Mouse (Mus musculus) stomach, embryonic 16.5 days (tissue): ENCODE data around the gene Tnfsfm13. TPM values are rescaled to one million over a fixed set of nuclear protein-coding genes. Genes with fewer than 3 reads are reported as not detected.
A peak's percentile ranks its signal among the peaks of the same experiment; 100 is the strongest.
"Not testable (repeated sequence)": the region's sequence is repeated elsewhere in the genome, so short reads cannot be mapped to it uniquely, and the experiment has no call there.

Source experiments
- ATAC-seq: fragments of 200-750 bp; cut with Nextera tagmentation; 2 replicates; pipeline ENCODE4 v1.8.0; 2017; ENCODE audit warnings: moderate number of reproducible peaks, moderate TSS enrichment; ENCODE audit not compliant: insufficient read depth, low FRiP score
- H3K27ac ChIP-seq: fragments of 300-500 bp; sonication (generic); 2 replicates; pipeline ENCODE4 v1.5.1; 2014; ENCODE audit warnings: low read length
- H3K27me3 ChIP-seq: fragments of 300-500 bp; sonication (generic); 2 replicates; pipeline ENCODE4 v1.6.1; 2014; ENCODE audit warnings: low read length, control low read depth, mixed read lengths; ENCODE audit not compliant: control insufficient read depth, insufficient read depth
- H3K36me3 ChIP-seq: fragments of 300-500 bp; sonication (generic); 2 replicates; pipeline ENCODE4 v1.6.1; 2014; ENCODE audit warnings: low read length; ENCODE audit not compliant: control insufficient read depth, insufficient read depth
- H3K4me1 ChIP-seq: fragments of 300-500 bp; sonication (generic); 2 replicates; pipeline ENCODE4 v1.6.1; 2014; ENCODE audit warnings: low read length, control low read depth, mixed read lengths; ENCODE audit not compliant: control insufficient read depth, insufficient read depth
- H3K4me2 ChIP-seq: fragments of 300-500 bp; sonication (generic); 2 replicates; pipeline ENCODE4 v1.6.1; 2014; ENCODE audit warnings: low read depth, low read length, mixed read lengths
- H3K4me3 ChIP-seq: fragments of 300-500 bp; sonication (generic); replicated peaks from 2 replicates; pipeline ENCODE4 v1.5.1; 2014; ENCODE audit warnings: mild to moderate bottlenecking, low read length
- H3K9ac ChIP-seq: fragments of 300-500 bp; sonication (generic); 2 replicates; pipeline ENCODE4 v1.6.1; 2014; ENCODE audit warnings: low read length
- H3K9me3 ChIP-seq: fragments of 300-500 bp; sonication (generic); replicated peaks from 2 replicates; pipeline ENCODE4 v1.6.1; 2016; ENCODE audit warnings: low read length, control low read depth; ENCODE audit not compliant: control insufficient read depth
- WGBS: fragments of 180-500 bp; shearing (Covaris S2); extraction: QIAGEN DNeasy Blood & Tissue Kit; methylation state at CpG from one replicate; pipeline ENCODE4 v1.1.7; 2014; 5-methylcytosine and 5-hydroxymethylcytosine counted together
- polyA plus RNA-seq: library from polyadenylated mRNA; unstranded; fragments of >200 nt; fragmentation: Nextera tagmentation; extraction: Ambion mirVana; gene quantifications from 2 replicates; pipeline ENCODE4 v1.2.1, GENCODE M21; 2015

Tnfsfm13 gene
- polyA plus RNA-seq = 2.9 and 4.2 TPM in 2 replicates

- ATAC-seq = peak; percentile 84
- 3% methylated on average over 40 of the region's 41 CpGs for WGBS
- peak within 1 kb of the TSS; percentile 90 for H3K4me2 ChIP-seq
- H3K4me3 ChIP-seq = peak within 1 kb of the TSS; percentile 57
- no peaks in the 10 kb centered on the region for H3K27me3 ChIP-seq
- H3K9ac ChIP-seq = peak within 1 kb of the TSS; percentile 94
- no peaks in the 10 kb centered on the region for H3K36me3 ChIP-seq
- peaks cover 16% of the 10 kb centered on the region; the same call in 1 of the 2 replicates for H3K4me1 ChIP-seq
- H3K27ac ChIP-seq = peak within 1 kb of the TSS; percentile 78
- no peaks in the 10 kb centered on the region for H3K9me3 ChIP-seq
Observed at GRCm38 (mm10) chr11:69695361-69696181, at the start of gene Tnfsfm13, which contains the start of gene Tnfsf12. TSS of gene Tnfsfm13 (minus strand) at chr11:69696098. TSS of gene Tnfsf12 (minus strand) at chr11:69695849.

GRCm38 (mm10) chr11:69731408-69731807 lies 35.5 kb upstream of the Tnfsfm13 start:
- WGBS = 71% methylated on average over 3 of the region's 3 CpGs
- ATAC-seq, H3K9ac ChIP-seq: not testable (repeated sequence)

GRCm38 (mm10) chr11:69729063-69729462 lies 33.2 kb upstream of the Tnfsfm13 start:
- Histone ChIP-seq H3K27me3 (no peaks in the 10 kb centered on the region), H3K4me1 (no peaks in the 10 kb centered on the region), H3K4me3 (no peak overlapping the region), H3K27ac (no peak overlapping the region), H3K4me2 (no peak overlapping the region), H3K9me3 (no peaks in the 10 kb centered on the region), H3K36me3 (0 out of 2 replicates have a peak, but pooled peaks cover 2% of the 10 kb centered on the region), H3K9ac (no peak overlapping the region)
- ATAC-seq = no peak
- 32% methylated on average over 3 of the region's 3 CpGs for WGBS

More at GRCm38 (mm10) chr11:69731408-69731807, 35.5 kb upstream of the Tnfsfm13 start:
- not testable (repeated sequence) for H3K27ac ChIP-seq, H3K27me3 ChIP-seq, H3K4me1 ChIP-seq, H3K4me2 ChIP-seq, H3K9me3 ChIP-seq, H3K4me3 ChIP-seq
- peaks cover 14% of the 10 kb centered on the region; the same call in 1 of the 2 replicates for H3K36me3 ChIP-seq

- Histone ChIP-seq H3K4me1 (no peaks in the 10 kb centered on the region), H3K27me3 (no peaks in the 10 kb centered on the region), H3K27ac (no peak overlapping the region), H3K4me3 (no peak overlapping the region), H3K9ac (no peak overlapping the region), H3K36me3 (no peaks in the 10 kb centered on the region), H3K4me2 (no peak overlapping the region), H3K9me3 (no peaks in the 10 kb centered on the region)
- no peak for ATAC-seq
- 34% methylated on average over 5 of the region's 5 CpGs for WGBS
Observed at GRCm38 (mm10) chr11:69725951-69726350, 30.1 kb upstream of the Tnfsfm13 start.

- H3K4me3 ChIP-seq = no peak overlapping the region
- no peak overlapping the region for H3K4me2 ChIP-seq
- H3K4me1 ChIP-seq = 0 out of 2 replicates have a peak, but pooled peaks cover 3% of the 10 kb centered on the region
- no peaks in the 10 kb centered on the region for H3K27me3 ChIP-seq
- no peaks in the 10 kb centered on the region for H3K36me3 ChIP-seq
- ATAC-seq = no peak
- WGBS = 42% methylated on average over 2 of the region's 2 CpGs
- H3K27ac ChIP-seq = no peak overlapping the region
- H3K9ac ChIP-seq = no peak overlapping the region
- no peaks in the 10 kb centered on the region for H3K9me3 ChIP-seq
Observed at GRCm38 (mm10) chr11:69723074-69723473, 27.2 kb upstream of the Tnfsfm13 start.

- Histone ChIP-seq H3K36me3 (no peaks in the 10 kb centered on the region), H3K27ac (no peak overlapping the region), H3K9me3 (no peaks in the 10 kb centered on the region), H3K9ac (no peak overlapping the region), H3K4me3 (no peak overlapping the region), H3K27me3 (no peaks in the 10 kb centered on the region), H3K4me1 (0 out of 2 replicates have a peak, but pooled peaks cover 3% of the 10 kb centered on the region), H3K4me2 (no peak overlapping the region)
- WGBS = 53% methylated on average over 6 of the region's 6 CpGs
- ATAC-seq = no peak
Observed at GRCm38 (mm10) chr11:69720852-69721251, 25.0 kb upstream of the Tnfsfm13 start.

GRCm38 (mm10) chr11:69719423-69719822 lies 23.5 kb upstream of the Tnfsfm13 start:
- ATAC-seq = no peak
- Histone ChIP-seq H3K27ac (no peak overlapping the region), H3K36me3 (no peaks in the 10 kb centered on the region), H3K9ac (no peak overlapping the region), H3K27me3 (no peaks in the 10 kb centered on the region), H3K4me3 (no peak overlapping the region), H3K9me3 (no peaks in the 10 kb centered on the region), H3K4me1 (0 out of 2 replicates have a peak, but pooled peaks cover 3% of the 10 kb centered on the region), H3K4me2 (no peak overlapping the region)
- 69% methylated on average over 6 of the region's 6 CpGs for WGBS

GRCm38 (mm10) chr11:69718661-69719060 lies 22.8 kb upstream of the Tnfsfm13 start:
- no peak overlapping the region for H3K4me3 ChIP-seq
- H3K27me3 ChIP-seq = no peaks in the 10 kb centered on the region
- no peak; the same call in 1 of the 2 replicates for ATAC-seq
- H3K4me2 ChIP-seq = peak overlapping the region; percentile 24; the same call in 1 of the 2 replicates
- no peaks in the 10 kb centered on the region for H3K9me3 ChIP-seq
- H3K9ac ChIP-seq = no peak overlapping the region
- WGBS = 22% methylated on average over 15 of the region's 15 CpGs
- no peak overlapping the region for H3K27ac ChIP-seq
- 0 out of 2 replicates have a peak, but pooled peaks cover 3% of the 10 kb centered on the region for H3K4me1 ChIP-seq
- H3K36me3 ChIP-seq = no peaks in the 10 kb centered on the region

- WGBS = 69% methylated on average over 4 of the region's 4 CpGs
- Histone ChIP-seq H3K4me2 (no peak overlapping the region), H3K4me1 (0 out of 2 replicates have a peak, but pooled peaks cover 3% of the 10 kb centered on the region), H3K27ac (no peak overlapping the region), H3K36me3 (no peaks in the 10 kb centered on the region), H3K27me3 (no peaks in the 10 kb centered on the region), H3K4me3 (no peak overlapping the region), H3K9ac (no peak overlapping the region), H3K9me3 (no peaks in the 10 kb centered on the region)
- no peak for ATAC-seq
Observed at GRCm38 (mm10) chr11:69716953-69717352, 21.1 kb upstream of the Tnfsfm13 start.
